Mouse (Mus musculus) embryonic fibroblast, embryonic 13.5 days (primary cell): Measurements from ENCODE around the gene Ahsg.

Source experiments
- CTCF ChIP-seq: IDR thresholded peaks from 2 replicates; pipeline ENCODE4 v1.5.1; 2011; ENCODE audit warnings: mild to moderate bottlenecking, control low read depth, low read length, moderate library complexity, borderline replicate concordance; ENCODE audit not compliant: insufficient read depth
- POLR2A ChIP-seq: IDR thresholded peaks from 2 replicates; pipeline ENCODE4 v1.6.1; 2011; ENCODE audit warnings: low read depth, mild to moderate bottlenecking, control low read depth, low read length, moderate library complexity

- TF ChIP-seq CTCF, result no peak
- TF ChIP-seq POLR2A, result no peak
Measured at GRCm38 (mm10) chr16:22918034-22918433, 27.0 kb downstream of the Ahsg start, which contains the start of gene Fetub.
